Mouse (Mus musculus) brain, embryonic 14.5 days (tissue): ENCODE measurements at regions not wholly inside any gene's neighbourhood (a gene's known extent, or its start where the extent isn't known, plus 50 kb on each side); places are given as distances from the start of the nearest gene placed in this dataset.
"Not testable (repeated sequence)": the region's sequence is repeated elsewhere in the genome, so short reads cannot be mapped to it uniquely, and the experiment has no call there.

ENCODE experiments used
- DNase-seq: peaks from one replicate; pipeline ENCODE4 v3.0.0-alpha.2; 2011; ENCODE audit warnings: low read depth
- CTCF ChIP-seq: fragments of 200-500 bp; IDR thresholded peaks from 2 replicates; pipeline ENCODE4 v1.5.1; 2012; ENCODE audit warnings: inconsistent platforms, mild to moderate bottlenecking, moderate library complexity, borderline replicate concordance; ENCODE audit not compliant: insufficient read depth, insufficient read length; ENCODE audit errors: extremely low read depth
- POLR2A ChIP-seq: fragments of 200-500 bp; IDR thresholded peaks from 2 replicates; pipeline ENCODE4 v1.6.1; 2012; ENCODE audit warnings: mild to moderate bottlenecking, inconsistent platforms, borderline replicate concordance; ENCODE audit not compliant: poor library complexity, insufficient read depth, insufficient read length, severe bottlenecking; ENCODE audit errors: extremely low read depth

- peak; percentile 1 for DNase-seq
- TF ChIP-seq POLR2A = no peak
- no peak for TF ChIP-seq CTCF
These were observed 584.8 kb upstream of the Pfkp start for GRCm38 (mm10) chr13:7233399-7233798.

- peak; percentile 62 for DNase-seq
- TF ChIP-seq CTCF (no peak), POLR2A (no peak)
These were observed 558.1 kb upstream of the Pfkp start for GRCm38 (mm10) chr13:7206626-7207211.

- TF ChIP-seq POLR2A = no peak
- TF ChIP-seq CTCF = no peak
- peak; percentile 6 for DNase-seq
These were observed 547.4 kb upstream of the Pfkp start for GRCm38 (mm10) chr13:7195990-7196389.

GRCm38 (mm10) chr13:7182216-7182751 lies 533.7 kb upstream of the Pfkp start:
- TF ChIP-seq CTCF = no peak
- TF ChIP-seq POLR2A = no peak
- peak; percentile 66 for DNase-seq

- no peak for TF ChIP-seq POLR2A
- TF ChIP-seq CTCF = no peak
- no peak for DNase-seq
These were observed 527.1 kb upstream of the Pfkp start for GRCm38 (mm10) chr13:7175561-7176160.

- DNase-seq = not testable (repeated sequence)
These were observed 521.5 kb upstream of the Pfkp start for GRCm38 (mm10) chr13:7170035-7170434.

GRCm38 (mm10) chr13:7146337-7146736 lies 497.8 kb upstream of the Pfkp start:
- no peak for TF ChIP-seq CTCF
- no peak for TF ChIP-seq POLR2A
- DNase-seq = no peak

GRCm38 (mm10) chr13:7110572-7110971 lies 462.0 kb upstream of the Pfkp start:
- no peak for TF ChIP-seq POLR2A
- TF ChIP-seq CTCF = no peak
- DNase-seq = peak; percentile 36

GRCm38 (mm10) chr13:7103289-7103688 lies 454.7 kb upstream of the Pfkp start:
- TF ChIP-seq CTCF (no peak), POLR2A (no peak)

GRCm38 (mm10) chr13:7093072-7093649 lies 444.6 kb upstream of the Pfkp start:
- peak; percentile 71 for DNase-seq
- TF ChIP-seq CTCF (no peak), POLR2A (no peak)

More at GRCm38 (mm10) chr13:7103289-7103688, 454.7 kb upstream of the Pfkp start:
- DNase-seq = no peak

GRCm38 (mm10) chr13:7090916-7091315 lies 442.3 kb upstream of the Pfkp start:
- DNase-seq = no peak
- no peak for TF ChIP-seq POLR2A
- no peak for TF ChIP-seq CTCF

- DNase-seq = no peak
- TF ChIP-seq POLR2A (no peak), CTCF (no peak)
These were observed 417.6 kb upstream of the Pfkp start for GRCm38 (mm10) chr13:7066211-7066610.
